Mouse (Mus musculus): ENCODE results near the gene Efnb3. TPM values are rescaled to one million over a fixed set of nuclear protein-coding genes. Genes with fewer than 3 reads are reported as not detected.

The Efnb3 gene
- total and polyA plus RNA-seq, 3 experiments = 0.23 to 0.72 TPM; not detected in 1

GRCm38 (mm10) chr11:69560896-69561854, 1.2 kb upstream of the Efnb3 start:
- Histone ChIP-seq H3K79me2 (ENCODE audit: control insufficient read depth, insufficient read depth, low read length, poor library complexity) (no peaks in the 10 kb centered on the region), H3K4me3 (ENCODE audit: control insufficient read depth in 1 of 2, insufficient read depth in 1 of 2, low read depth in 2 of 2, low read length in 2 of 2) (no peak overlapping the region), H3K9ac (ENCODE audit: control insufficient read depth, low read depth, low read length, poor library complexity, severe bottlenecking) (no peak overlapping the region), H3K4me1 (ENCODE audit: control insufficient read depth in 1 of 2, insufficient read depth in 2 of 2, low read length in 2 of 2) (no peaks in the 10 kb centered on the region), H3K27ac (ENCODE audit: control insufficient read depth, low read depth, low read length) (no peak overlapping the region), H3K36me3 (ENCODE audit: control insufficient read depth in 1 of 2, insufficient read depth in 2 of 2, low read length in 2 of 2) (peaks cover 0 to 4% of the 10 kb centered on the region in 2 experiments; a peak in 2 of 4 replicates), H3K9me3 (replicated peaks; ENCODE audit: insufficient read depth, low read length) (no peaks in the 10 kb centered on the region), H3K27me3 (ENCODE audit: control insufficient read depth in 1 of 2, insufficient read depth in 2 of 2, low read length in 2 of 2) (no peaks in the 10 kb centered on the region)
- TF ChIP-seq GABPA (IDR thresholded peaks at IDR 0.05; ENCODE audit: low read depth, low read length) (no peak), E2F4 (IDR thresholded peaks at IDR 0.05; ENCODE audit: borderline replicate concordance, low read depth, low read length) (no peak), NELFE (IDR thresholded peaks at IDR 0.05; ENCODE audit: low read depth, low read length) (no peak)
- DNase-seq (ENCODE audit: low read depth, low spot score) = no peak

GRCm38 (mm10) chr11:69559183-69559582, 822 bp downstream of the Efnb3 start:
- Histone ChIP-seq H3K27me3 (ENCODE audit: control insufficient read depth in 1 of 2, insufficient read depth in 2 of 2, low read length in 2 of 2) (no peaks in the 10 kb centered on the region), H3K4me1 (ENCODE audit: control insufficient read depth in 1 of 2, insufficient read depth in 2 of 2, low read length in 2 of 2) (no peaks in the 10 kb centered on the region), H3K27ac (ENCODE audit: control insufficient read depth, low read depth, low read length) (no peak overlapping the region), H3K4me3 (ENCODE audit: control insufficient read depth in 1 of 2, insufficient read depth in 1 of 2, low read depth in 2 of 2, low read length in 2 of 2) (no peak overlapping the region), H3K79me2 (ENCODE audit: control insufficient read depth, insufficient read depth, low read length, poor library complexity) (no peaks in the 10 kb centered on the region), H3K36me3 (ENCODE audit: control insufficient read depth in 1 of 2, insufficient read depth in 2 of 2, low read length in 2 of 2) (peaks cover 0 to 4% of the 10 kb centered on the region in 2 experiments; a peak in 2 of 4 replicates), H3K9me3 (replicated peaks; ENCODE audit: insufficient read depth, low read length) (no peaks in the 10 kb centered on the region), H3K9ac (ENCODE audit: control insufficient read depth, low read depth, low read length, poor library complexity, severe bottlenecking) (no peak overlapping the region)
- DNase-seq (ENCODE audit: low read depth, low spot score) = no peak
- TF ChIP-seq MEF2A (IDR thresholded peaks at IDR 0.05; ENCODE audit: extremely low read depth, insufficient replicate concordance, low read depth, low read length, poor library complexity, severe bottlenecking) = no peak
- TF ChIP-seq MYB (IDR thresholded peaks at IDR 0.05; ENCODE audit: low read depth, low read length) = no peak
- TF ChIP-seq CTCF (IDR thresholded peaks at IDR 0.05 in 2 of 3, conservative IDR thresholded peaks at IDR 0.05 in 1 of 3; ENCODE audit: control insufficient read depth in 1 of 3, insufficient read depth in 1 of 3, low read depth in 2 of 3, low read length in 3 of 3, poor library complexity in 1 of 3, severe bottlenecking in 1 of 3) = no peak
- TF ChIP-seq TBP (IDR thresholded peaks at IDR 0.05; ENCODE audit: low read depth, low read length) = no peak
- TF ChIP-seq ETS1 (IDR thresholded peaks at IDR 0.05; ENCODE audit: low read depth, low read length) = no peak
- no peak for TF ChIP-seq CHD1 (IDR thresholded peaks at IDR 0.05; ENCODE audit: low read depth, low read length)
- no peak for TF ChIP-seq MAFK (IDR thresholded peaks at IDR 0.05; ENCODE audit: borderline replicate concordance, low read depth, low read length)
- TF ChIP-seq NELFE (IDR thresholded peaks at IDR 0.05; ENCODE audit: low read depth, low read length) = no peak
- no peak for TF ChIP-seq TCF12 (IDR thresholded peaks at IDR 0.05; ENCODE audit: low read depth, low read length)
- no peak for TF ChIP-seq BHLHE40 (IDR thresholded peaks at IDR 0.05; ENCODE audit: borderline replicate concordance, low read depth, low read length)
- no peak for TF ChIP-seq MAX (IDR thresholded peaks at IDR 0.05; ENCODE audit: low read length)
- no peak for TF ChIP-seq ZNF384 (IDR thresholded peaks at IDR 0.05; ENCODE audit: low read depth, low read length)
- no peak for TF ChIP-seq MYC (IDR thresholded peaks at IDR 0.05; ENCODE audit: low read depth, low read length)
- no peak for TF ChIP-seq ZMIZ1 (IDR thresholded peaks at IDR 0.05; ENCODE audit: low read depth, low read length)
- no peak for TF ChIP-seq USF1 (IDR thresholded peaks at IDR 0.05; ENCODE audit: low read depth, low read length)
- TF ChIP-seq KAT2A (conservative IDR thresholded peaks at IDR 0.05; ENCODE audit: low read depth, low read length) = no peak
- no peak for TF ChIP-seq SIN3A (IDR thresholded peaks at IDR 0.05; ENCODE audit: low read length)

Data from MEL (cell line).